Mouse (Mus musculus) hindbrain, postnatal 0 days (tissue): ENCODE measurements around the gene Gnb2. TPM values are rescaled to one million over a fixed set of nuclear protein-coding genes. Genes with fewer than 3 reads are reported as not detected.
A peak's percentile ranks its signal among the peaks of the same experiment; 100 is the strongest.

Experiments
- ATAC-seq: fragments of 200-750 bp; cut with Nextera tagmentation; 2 replicates; pipeline ENCODE4 v1.8.0; 2017; ENCODE audit warnings: mild to moderate bottlenecking, moderate TSS enrichment, moderate library complexity
- DNase-seq: peaks from one replicate; pipeline ENCODE4 v3.0.0-alpha.2; 2015; ENCODE audit warnings: low spot score
- H3K27ac ChIP-seq: fragments of 300-500 bp; sonication (generic); 2 replicates; pipeline ENCODE4 v1.5.1; 2014; ENCODE audit warnings: mild to moderate bottlenecking
- H3K27me3 ChIP-seq: fragments of 300-500 bp; sonication (generic); 2 replicates; pipeline ENCODE4 v1.6.1; 2014; ENCODE audit warnings: low read length, mixed read lengths; ENCODE audit not compliant: insufficient read depth
- H3K36me3 ChIP-seq: fragments of 300-500 bp; sonication (generic); 2 replicates; pipeline ENCODE4 v1.6.1; 2014; ENCODE audit warnings: low read length, mixed read lengths; ENCODE audit not compliant: insufficient read depth
- H3K4me1 ChIP-seq: fragments of 300-500 bp; sonication (generic); 2 replicates; pipeline ENCODE4 v1.6.1; 2014; ENCODE audit warnings: antibody characterized with exemption, low read length, mixed read lengths; ENCODE audit not compliant: insufficient read depth
- H3K4me2 ChIP-seq: fragments of 300-500 bp; sonication (generic); 2 replicates; pipeline ENCODE4 v1.6.1; 2014; ENCODE audit warnings: low read depth, mild to moderate bottlenecking, low read length, moderate library complexity, mixed read lengths
- H3K4me3 ChIP-seq: fragments of 300-500 bp; sonication (generic); 2 replicates; pipeline ENCODE4 v1.5.1; 2014; ENCODE audit warnings: low read length
- H3K9ac ChIP-seq: fragments of 300-500 bp; sonication (generic); replicated peaks from 2 replicates; pipeline ENCODE4 v1.6.1; 2014; ENCODE audit warnings: mild to moderate bottlenecking, low read length, moderate library complexity, mixed read lengths
- H3K9me3 ChIP-seq: fragments of 300-500 bp; sonication (generic); 2 replicates; pipeline ENCODE4 v1.6.1; 2016; ENCODE audit warnings: low read length, mixed read lengths
- CTCF ChIP-seq: IDR thresholded peaks from 2 replicates; pipeline ENCODE4 v1.5.1; 2016; ENCODE audit warnings: antibody characterized with exemption, control low read depth, low read depth
- WGBS: fragments of 180-500 bp; shearing (Covaris S2); extraction: QIAGEN DNeasy Blood & Tissue Kit; methylation state at CpG from one replicate; pipeline ENCODE4 v1.1.7; 2014; 5-methylcytosine and 5-hydroxymethylcytosine counted together
- polyA plus RNA-seq: library from polyadenylated mRNA; unstranded; fragments of >200 nt; fragmentation: Nextera tagmentation; extraction: Ambion mirVana; gene quantifications from 2 replicates; pipeline ENCODE4 v1.2.1, GENCODE M21; 2015
- total RNA-seq: library from RNA; depleted of rRNA; stranded (reverse); fragments of >200 nt; gene quantifications from 2 replicates; pipeline ENCODE4 v1.2.3, GENCODE M21; 2014

Gnb2 gene
- total and polyA plus RNA-seq, 2 experiments from 2014 or later: 592 to 1,251 TPM

GRCm38 (mm10) chr5:137528247-137528968 lies 4.9 kb downstream of the Gnb2 start:
- 76% methylated on average over 22 of the region's 22 CpGs for WGBS
- no peaks in the 10 kb centered on the region for H3K27me3 ChIP-seq
- peak; percentile 14 for DNase-seq
- no peak overlapping the region for H3K4me3 ChIP-seq
- no peaks in the 10 kb centered on the region for H3K9me3 ChIP-seq
- 0 out of 2 replicates have a peak overlapping the region, but pooled peaks have one; percentile 20 for H3K27ac ChIP-seq
- H3K4me2 ChIP-seq: no peak overlapping the region
- peaks cover 16% of the 10 kb centered on the region for H3K4me1 ChIP-seq
- H3K36me3 ChIP-seq: peaks cover 28% of the 10 kb centered on the region
- TF ChIP-seq CTCF: no peak
- no peak for ATAC-seq
- no peak overlapping the region for H3K9ac ChIP-seq

- Histone ChIP-seq H3K27me3 (no peaks in the 10 kb centered on the region), H3K36me3 (peaks cover 38% of the 10 kb centered on the region), H3K4me3 (no peak overlapping the region), H3K27ac (peak overlapping the region; percentile 48; the same call in 1 of the 2 replicates), H3K4me1 (peaks cover 16% of the 10 kb centered on the region), H3K9ac (no peak overlapping the region), H3K9me3 (no peaks in the 10 kb centered on the region), H3K4me2 (no peak overlapping the region)
- ATAC-seq: no peak
- DNase-seq: no peak
- WGBS: 26% methylated on average over 1 of the region's 1 CpGs
- no peak for TF ChIP-seq CTCF
Observed at GRCm38 (mm10) chr5:137527413-137527812, 5.9 kb downstream of the Gnb2 start.

- H3K4me3 ChIP-seq: no peak overlapping the region
- WGBS: 22% methylated on average over 16 of the region's 16 CpGs
- no peak overlapping the region for H3K4me2 ChIP-seq
- peaks cover 47% of the 10 kb centered on the region for H3K36me3 ChIP-seq
- no peak overlapping the region for H3K9ac ChIP-seq
- H3K4me1 ChIP-seq: peaks cover 16% of the 10 kb centered on the region
- no peak for TF ChIP-seq CTCF
- peak; percentile 66 for DNase-seq
- H3K27me3 ChIP-seq: no peaks in the 10 kb centered on the region
- ATAC-seq: no peak
- H3K9me3 ChIP-seq: no peaks in the 10 kb centered on the region
- H3K27ac ChIP-seq: peak overlapping the region; percentile 69
Observed at GRCm38 (mm10) chr5:137526192-137526936, 6.9 kb downstream of the Gnb2 start.

- Histone ChIP-seq H3K4me1 (peaks cover 14% of the 10 kb centered on the region), H3K27ac (no peak overlapping the region; the same call in 1 of the 2 replicates), H3K36me3 (peaks cover 55% of the 10 kb centered on the region), H3K9ac (no peak overlapping the region), H3K9me3 (no peaks in the 10 kb centered on the region), H3K4me3 (no peak overlapping the region), H3K27me3 (no peaks in the 10 kb centered on the region), H3K4me2 (no peak overlapping the region)
- 67% methylated on average over 16 of the region's 16 CpGs for WGBS
- DNase-seq (no peak), ATAC-seq (no peak)
- TF ChIP-seq CTCF: no peak
Observed at GRCm38 (mm10) chr5:137525511-137525910, 7.8 kb downstream of the Gnb2 start.

GRCm38 (mm10) chr5:137524671-137525070 lies 8.6 kb downstream of the Gnb2 start:
- DNase-seq (no peak), ATAC-seq (no peak)
- Histone ChIP-seq H3K9me3 (no peaks in the 10 kb centered on the region), H3K4me3 (no peak overlapping the region), H3K27me3 (no peaks in the 10 kb centered on the region), H3K9ac (no peak overlapping the region), H3K36me3 (peaks cover 63% of the 10 kb centered on the region), H3K27ac (no peak overlapping the region), H3K4me1 (peaks cover 6% of the 10 kb centered on the region; the same call in 1 of the 2 replicates), H3K4me2 (no peak overlapping the region)
- TF ChIP-seq CTCF: no peak
- 78% methylated on average over 13 of the region's 13 CpGs for WGBS

- Histone ChIP-seq H3K4me2 (no peak overlapping the region), H3K9me3 (no peaks in the 10 kb centered on the region), H3K9ac (no peak overlapping the region), H3K36me3 (peaks cover 63% of the 10 kb centered on the region), H3K27ac (no peak overlapping the region; the same call in 1 of the 2 replicates), H3K27me3 (no peaks in the 10 kb centered on the region), H3K4me3 (no peak overlapping the region), H3K4me1 (peaks cover 3% of the 10 kb centered on the region; the same call in 1 of the 2 replicates)
- ATAC-seq (no peak), DNase-seq (no peak)
- TF ChIP-seq CTCF: no peak
- WGBS: 74% methylated on average over 8 of the region's 8 CpGs
Observed at GRCm38 (mm10) chr5:137524251-137524515, 9.1 kb downstream of the Gnb2 start.
